Mouse (Mus musculus) neural tube, embryonic 10.5 days (tissue): ENCODE measurements around the gene Ctu1.
"Not testable (repeated sequence)": the region's sequence is repeated elsewhere in the genome, so short reads cannot be mapped to it uniquely, and the experiment has no call there.

ENCODE experiments used
- DNase-seq: peaks from one replicate; pipeline ENCODE4 v3.0.0-alpha.2; 2017; ENCODE audit warnings: low spot score; ENCODE audit errors: extremely low spot score

Ctu1 gene

DNA sequence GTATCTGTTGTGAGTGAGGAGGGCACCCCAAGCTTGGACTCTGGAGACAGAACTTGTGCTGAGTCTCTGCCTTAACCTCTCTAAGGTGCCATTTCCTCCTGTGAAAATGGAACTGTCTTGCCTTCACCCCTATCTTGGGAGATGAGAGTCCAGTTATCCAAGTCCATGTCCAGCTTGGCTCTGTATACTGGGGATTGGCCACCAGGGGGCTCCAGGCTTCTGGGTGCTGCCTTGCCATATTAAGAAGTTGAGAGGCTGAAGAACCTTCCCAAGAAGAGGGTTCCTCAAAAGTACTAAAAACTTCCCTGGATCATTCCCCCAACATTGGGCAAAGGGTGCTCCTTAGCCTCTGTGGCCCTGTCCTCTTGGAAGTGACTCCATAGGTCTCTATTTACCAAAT, 6.7 kb downstream of the Ctu1 start:
- DNase-seq, result peak; percentile 30

GRCm38 (mm10) chr7:43680960-43681359, 9.1 kb downstream of the Ctu1 start:
- DNase-seq, result peak; percentile 71

DNA sequence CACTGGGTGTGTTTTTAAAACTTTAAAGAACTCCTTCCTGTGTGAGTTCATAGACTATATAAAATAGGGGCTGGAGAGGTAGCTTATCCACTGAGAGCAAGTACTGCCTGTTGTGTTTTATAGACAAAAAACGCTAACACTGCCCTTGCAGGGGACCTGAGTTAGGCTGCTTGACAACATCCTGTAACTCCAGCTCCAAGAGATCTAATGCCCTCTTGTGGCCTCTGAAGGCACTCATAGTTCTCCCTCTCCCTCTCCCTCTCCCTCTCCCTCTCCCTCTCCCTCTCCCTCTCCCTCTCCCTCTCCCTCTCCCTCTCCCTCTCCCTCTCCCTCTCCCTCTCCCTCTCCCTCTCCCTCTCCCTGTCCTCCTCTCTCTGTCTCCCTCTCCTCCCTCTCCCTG, 10.7 kb downstream of the Ctu1 start:
- not testable (repeated sequence) for DNase-seq

GRCm38 (mm10) chr7:43685088-43685487, 13.3 kb downstream of the Ctu1 start:
- DNase-seq, result no peak

GRCm38 (mm10) chr7:43690118-43690517, 18.3 kb downstream of the Ctu1 start, which contains the start of gene Klk14:
TSS of gene Klk14 (plus strand) at chr7:43690418.
- no peak for DNase-seq

DNA sequence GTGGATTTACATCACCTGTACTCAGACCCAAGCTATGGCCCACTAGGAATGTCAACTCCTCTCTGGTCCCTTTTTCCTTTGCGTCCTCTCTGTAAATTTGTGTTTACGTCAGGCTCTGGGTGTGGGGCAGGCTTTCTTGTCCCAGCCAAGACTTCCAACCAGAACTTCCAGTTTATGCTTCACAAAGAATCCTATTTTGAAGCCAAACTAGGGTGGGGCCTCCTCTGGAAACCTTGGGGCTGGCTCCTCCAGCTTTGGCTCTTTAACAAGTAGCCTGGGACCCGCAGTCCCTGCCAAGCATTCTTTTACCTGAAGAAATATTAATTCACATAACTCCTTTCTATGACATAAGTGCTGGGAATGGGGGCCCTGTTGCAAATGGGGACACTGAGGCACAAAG, 38.2 kb downstream of the Ctu1 start:
- no peak for DNase-seq

- no peak for DNase-seq
Measured at GRCm38 (mm10) chr7:43712267-43712666, 40.5 kb downstream of the Ctu1 start, which contains the start of gene Klk13. TSS of gene Klk13 (plus strand) at chr7:43712567.

- DNase-seq, result peak; percentile 15
Measured at GRCm38 (mm10) chr7:43712917-43713316, 41.1 kb downstream of the Ctu1 start.

DNA sequence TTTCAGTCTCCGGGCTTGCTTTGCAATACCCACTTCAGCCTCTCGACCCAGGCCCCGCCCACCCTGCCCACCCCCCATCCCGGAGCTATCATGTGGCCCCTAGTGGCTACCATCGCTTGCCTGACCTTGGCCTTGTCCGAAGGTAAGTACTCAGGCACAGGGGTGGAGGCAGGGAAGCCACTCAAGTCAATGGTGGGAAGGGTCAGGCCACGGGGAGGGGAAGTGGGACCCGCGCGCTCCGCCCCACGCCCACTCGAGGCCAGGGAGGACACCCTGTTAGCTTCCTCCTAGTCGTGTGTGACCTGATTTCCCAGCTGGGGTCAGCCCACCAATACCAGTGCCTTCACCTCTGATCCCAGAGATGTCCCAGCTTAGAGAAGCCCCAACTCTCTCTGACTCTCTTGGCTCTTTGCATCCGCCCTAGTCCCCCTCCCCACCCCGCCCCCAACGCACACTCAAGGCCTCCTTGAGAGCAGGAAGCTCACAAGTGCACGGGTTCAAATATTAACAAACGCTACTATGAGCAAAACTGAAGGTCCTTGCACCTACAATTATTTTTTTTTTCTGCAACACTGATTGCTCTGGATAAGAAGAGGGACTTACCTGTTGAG, 42.0 kb downstream of the Ctu1 start:
- DNase-seq, result peak; percentile 13
